Mouse (Mus musculus): ENCODE data around the gene Prss42. TPM values are rescaled to one million over a fixed set of nuclear protein-coding genes. Genes with fewer than 3 reads are reported as not detected.

Gene Prss42
- polyA plus RNA-seq, 1 experiment: not detected

GRCm38 (mm10) chr9:110774403-110775268 is 23.3 kb upstream of the Prss42 start:
- Histone ChIP-seq H3K36me3 (ENCODE audit: control insufficient read depth, insufficient read depth) (no peaks in the 10 kb centered on the region), H3ac (ENCODE audit: control insufficient read depth, insufficient read length) (no peak overlapping the region), H3K4me2 (ENCODE audit: low read depth) (no peak overlapping the region), H3K4me3 (no peak overlapping the region), H3K27me3 (ENCODE audit: control insufficient read depth, insufficient read depth, insufficient read length) (peaks cover 50% of the 10 kb centered on the region), H3K79me2 (ENCODE audit: control insufficient read depth, insufficient read depth) (no peaks in the 10 kb centered on the region)
- TF ChIP-seq MAX (IDR thresholded peaks at IDR 0.05; ENCODE audit: low read depth): no peak
- no peak for TF ChIP-seq POLR2AphosphoS2 (IDR thresholded peaks at IDR 0.05; ENCODE audit: insufficient read length, low read depth)

- Histone ChIP-seq H3K79me2 (ENCODE audit: control insufficient read depth, insufficient read depth) (no peaks in the 10 kb centered on the region), H3K36me3 (ENCODE audit: control insufficient read depth, insufficient read depth) (no peaks in the 10 kb centered on the region), H3K4me3 (no peak overlapping the region), H3K4me2 (ENCODE audit: low read depth) (no peak overlapping the region), H3K27me3 (ENCODE audit: control insufficient read depth, insufficient read depth, insufficient read length) (peaks cover 43% of the 10 kb centered on the region), H3ac (ENCODE audit: control insufficient read depth, insufficient read length) (no peak overlapping the region)
- TF ChIP-seq REST (IDR thresholded peaks at IDR 0.05; ENCODE audit: insufficient read depth, insufficient read length): no peak
- no peak for TF ChIP-seq USF1 (IDR thresholded peaks at IDR 0.05; ENCODE audit: low read depth)
- no peak for TF ChIP-seq POLR2AphosphoS2 (IDR thresholded peaks at IDR 0.05; ENCODE audit: insufficient read length, low read depth)
- no peak for TF ChIP-seq POLR2A (IDR thresholded peaks at IDR 0.05; ENCODE audit: insufficient read length, low read depth)
- no peak for TF ChIP-seq E2F4 (IDR thresholded peaks at IDR 0.05; ENCODE audit: insufficient read depth)
- no peak for TF ChIP-seq SRF (IDR thresholded peaks at IDR 0.05; ENCODE audit: control insufficient read depth, insufficient read length, low read depth)
- no peak for TF ChIP-seq TCF3 (IDR thresholded peaks at IDR 0.05; ENCODE audit: insufficient read length, low read depth)
- no peak for TF ChIP-seq MAX (IDR thresholded peaks at IDR 0.05; ENCODE audit: low read depth)
- no peak for TF ChIP-seq MYOD1 (IDR thresholded peaks at IDR 0.05; ENCODE audit: control insufficient read depth in 1 of 3, insufficient read length in 2 of 3, low read depth in 2 of 3)
- no peak for TF ChIP-seq MYOG (IDR thresholded peaks at IDR 0.05; ENCODE audit: control insufficient read depth in 1 of 3, insufficient read depth in 1 of 3, insufficient read length in 2 of 3, low read depth in 2 of 3)
- TF ChIP-seq TCF12 (IDR thresholded peaks at IDR 0.05; ENCODE audit: insufficient read depth, poor library complexity, severe bottlenecking): no peak
- no peak for TF ChIP-seq CEBPB (IDR thresholded peaks at IDR 0.05; ENCODE audit: insufficient read depth, poor library complexity, severe bottlenecking)
Observed at GRCm38 (mm10) chr9:110775269-110776022, 22.5 kb upstream of the Prss42 start.

- no peak overlapping the region for H3K4me2 ChIP-seq (ENCODE audit: low read depth)
- H3K27me3 ChIP-seq (ENCODE audit: control insufficient read depth, insufficient read depth, insufficient read length): peaks cover 34% of the 10 kb centered on the region
- H3K36me3 ChIP-seq (ENCODE audit: control insufficient read depth, insufficient read depth): no peaks in the 10 kb centered on the region
- TF ChIP-seq POLR2A (IDR thresholded peaks at IDR 0.05; ENCODE audit: insufficient read length, low read depth): no peak
- TF ChIP-seq POLR2AphosphoS2 (IDR thresholded peaks at IDR 0.05; ENCODE audit: insufficient read length, low read depth): no peak
- no peak overlapping the region for H3K4me3 ChIP-seq
- no peak overlapping the region for H3ac ChIP-seq (ENCODE audit: control insufficient read depth, insufficient read length)
- no peaks in the 10 kb centered on the region for H3K79me2 ChIP-seq (ENCODE audit: control insufficient read depth, insufficient read depth)
Observed at GRCm38 (mm10) chr9:110778100-110778499, 19.9 kb upstream of the Prss42 start.

- H3K79me2 ChIP-seq (ENCODE audit: control insufficient read depth, insufficient read depth): no peaks in the 10 kb centered on the region
- TF ChIP-seq TCF12 (IDR thresholded peaks at IDR 0.05; ENCODE audit: insufficient read depth, poor library complexity, severe bottlenecking) (no peak), POLR2AphosphoS2 (IDR thresholded peaks at IDR 0.05; ENCODE audit: insufficient read length, low read depth) (no peak), REST (IDR thresholded peaks at IDR 0.05; ENCODE audit: insufficient read depth, insufficient read length) (no peak), MYOD1 (IDR thresholded peaks at IDR 0.05; ENCODE audit: control insufficient read depth in 1 of 3, insufficient read length in 2 of 3, low read depth in 2 of 3) (no peak), TCF3 (IDR thresholded peaks at IDR 0.05; ENCODE audit: insufficient read length, low read depth) (no peak), SRF (IDR thresholded peaks at IDR 0.05; ENCODE audit: control insufficient read depth, insufficient read length, low read depth) (no peak), E2F4 (IDR thresholded peaks at IDR 0.05; ENCODE audit: insufficient read depth) (no peak), USF1 (IDR thresholded peaks at IDR 0.05; ENCODE audit: low read depth) (no peak), MYOG (IDR thresholded peaks at IDR 0.05; ENCODE audit: control insufficient read depth in 1 of 3, insufficient read depth in 1 of 3, insufficient read length in 2 of 3, low read depth in 2 of 3) (no peak), CEBPB (IDR thresholded peaks at IDR 0.05; ENCODE audit: insufficient read depth, poor library complexity, severe bottlenecking) (no peak), MAX (IDR thresholded peaks at IDR 0.05; ENCODE audit: low read depth) (no peak), POLR2A (IDR thresholded peaks at IDR 0.05; ENCODE audit: insufficient read length, low read depth) (no peak)
- H3ac ChIP-seq (ENCODE audit: control insufficient read depth, insufficient read length): no peak overlapping the region
- no peak overlapping the region for H3K4me2 ChIP-seq (ENCODE audit: low read depth)
- no peaks in the 10 kb centered on the region for H3K36me3 ChIP-seq (ENCODE audit: control insufficient read depth, insufficient read depth)
- peaks cover 31% of the 10 kb centered on the region for H3K27me3 ChIP-seq (ENCODE audit: control insufficient read depth, insufficient read depth, insufficient read length)
- H3K4me3 ChIP-seq: no peak overlapping the region
Observed at GRCm38 (mm10) chr9:110778559-110778958, 19.4 kb upstream of the Prss42 start.

All from myocyte (in vitro differentiated cells).